Comparison of ENCODE assay signal across 28 mouse cellular contexts in genomic region chr3:151551002-151551401, GRCm38 (mm10).
DNase-seq lines count a peak whose midpoint lies in the region; ATAC-seq and TF ChIP-seq lines count a peak whose summit lies in the region.
"Had no signal": no experiment of that assay in that cellular context is flagged by ENCODE, and none has a peak within 500 bp of the region (broad histone marks: within the 10 kb centered on the region; RNA-seq: fewer than 3 reads in every experiment).

No protein-coding gene starts in this region.

- 30% methylated on average over 5 of the region's 5 CpGs for WGBS in lung, postnatal 0 days
- WGBS in forebrain, embryonic 16.5 days, result 20% methylated on average over 5 of the region's 5 CpGs
- 52% methylated on average over 5 of the region's 5 CpGs for WGBS in hindbrain, embryonic 16.5 days

- intact Hi-C loops in heart, postnatal 14 days (cut with DNase I), result no loop called here

- no peak overlapping the region for H3K27ac ChIP-seq in lung, postnatal 0 days (ENCODE audit: low read length)
- peak overlapping the region; percentile 39; the same call in 1 of the 2 replicates for H3K27ac ChIP-seq in forebrain, embryonic 16.5 days (ENCODE audit: low read length)
- H3K27ac ChIP-seq in hindbrain, embryonic 16.5 days (ENCODE audit: low read depth, low read length), result no peak overlapping the region
- H3K27ac ChIP-seq: embryonic facial prominence, embryonic 13.5 days; heart, adult 2 months; heart, embryonic 13.5 days; hindbrain, embryonic 12.5 days; limb, embryonic 13.5 days; liver, embryonic 12.5 days; lung, embryonic 15.5 days; midbrain, embryonic 10.5 days; neural tube, embryonic 15.5 days; stomach, embryonic 15.5 days had no signal

- H3K4me2 ChIP-seq in lung, postnatal 0 days (replicated peaks; ENCODE audit: low read depth, low read length), result no peak overlapping the region
- no peak overlapping the region; the same call in 1 of the 2 replicates for H3K4me2 ChIP-seq in forebrain, embryonic 16.5 days (ENCODE audit: low read length)
- H3K4me2 ChIP-seq in hindbrain, embryonic 16.5 days (ENCODE audit: low read length), result no peak overlapping the region
- H3K4me2 ChIP-seq: embryonic facial prominence, embryonic 13.5 days; heart, embryonic 13.5 days; hindbrain, embryonic 12.5 days; limb, embryonic 13.5 days; liver, embryonic 12.5 days; lung, embryonic 15.5 days; neural tube, embryonic 15.5 days; stomach, embryonic 15.5 days had no signal

- no peak for DNase-seq in frontal cortex, postnatal 25 days (ENCODE audit: low spot score in 2 of 2)
- DNase-seq in lung, postnatal 0 days (ENCODE audit: low spot score), result no peak
- DNase-seq in lung, adult 18-20 months, result no peak
- peak; percentile 88 for DNase-seq in brain, embryonic 14.5 days (ENCODE audit: low read depth)
- DNase-seq in heart, postnatal 14 days, result no peak
- DNase-seq: adrenal gland, postnatal 36 days; cerebellum, adult 8-10 months; cerebellum, postnatal 36 days; embryo, embryonic 11 days; gastrocnemius, postnatal 36 days; heart, adult 2 months; kidney, adult 18-20 months; thymus, adult 2 months had no signal

- no peak for TF ChIP-seq EP300 in lung, postnatal 0 days (IDR thresholded peaks at IDR 0.05)

- no peak overlapping the region for H3K9ac ChIP-seq in lung, postnatal 0 days (replicated peaks; ENCODE audit: low read depth)
- no peak overlapping the region for H3K9ac ChIP-seq in forebrain, embryonic 16.5 days (replicated peaks; ENCODE audit: low read depth, low read length)
- no peak overlapping the region for H3K9ac ChIP-seq in hindbrain, embryonic 16.5 days (ENCODE audit: low read depth, low read length)
- H3K9ac ChIP-seq: embryonic facial prominence, embryonic 13.5 days; heart, embryonic 13.5 days; hindbrain, embryonic 12.5 days; limb, embryonic 13.5 days; liver, embryonic 12.5 days; lung, embryonic 15.5 days; neural tube, embryonic 15.5 days; stomach, embryonic 15.5 days had no signal

- no peaks in the 10 kb centered on the region for H3K36me3 ChIP-seq in lung, postnatal 0 days (ENCODE audit: insufficient read depth, low read length)
- H3K36me3 ChIP-seq in forebrain, embryonic 16.5 days (ENCODE audit: control insufficient read depth, insufficient read depth), result no peaks in the 10 kb centered on the region
- no peaks in the 10 kb centered on the region for H3K36me3 ChIP-seq in hindbrain, embryonic 16.5 days (ENCODE audit: control insufficient read depth, insufficient read depth, low read length)
- H3K36me3 ChIP-seq: embryonic facial prominence, embryonic 13.5 days; heart, embryonic 13.5 days; hindbrain, embryonic 12.5 days; limb, embryonic 13.5 days; liver, embryonic 12.5 days; lung, embryonic 15.5 days; midbrain, embryonic 10.5 days; neural tube, embryonic 15.5 days; stomach, embryonic 15.5 days had no signal

- no peak overlapping the region for H3K4me3 ChIP-seq in lung, postnatal 0 days (ENCODE audit: low read depth, low read length)
- H3K4me3 ChIP-seq in forebrain, embryonic 16.5 days (replicated peaks; ENCODE audit: low read length), result no peak overlapping the region
- no peak overlapping the region for H3K4me3 ChIP-seq in hindbrain, embryonic 16.5 days (ENCODE audit: low read length)
- H3K4me3 ChIP-seq: embryonic facial prominence, embryonic 13.5 days; erythroblast, embryonic 14.5 days; heart, adult 2 months; heart, embryonic 13.5 days; hindbrain, embryonic 12.5 days; limb, embryonic 13.5 days; liver, embryonic 12.5 days; lung, embryonic 15.5 days; midbrain, embryonic 10.5 days; neural tube, embryonic 15.5 days; stomach, embryonic 15.5 days had no signal

- H3K27me3 ChIP-seq in lung, postnatal 0 days (replicated peaks; ENCODE audit: insufficient read depth, low read length), result no peaks in the 10 kb centered on the region
- no peaks in the 10 kb centered on the region for H3K27me3 ChIP-seq in forebrain, embryonic 16.5 days (replicated peaks; ENCODE audit: control insufficient read depth, insufficient read depth, low read length)
- H3K27me3 ChIP-seq in hindbrain, embryonic 16.5 days (replicated peaks; ENCODE audit: control insufficient read depth, insufficient read depth, low read length), result no peaks in the 10 kb centered on the region
- H3K27me3 ChIP-seq: embryonic facial prominence, embryonic 13.5 days; heart, embryonic 13.5 days; hindbrain, embryonic 12.5 days; limb, embryonic 13.5 days; liver, embryonic 12.5 days; lung, embryonic 15.5 days; neural tube, embryonic 15.5 days; stomach, embryonic 15.5 days had no signal

- no peaks in the 10 kb centered on the region for H3K9me3 ChIP-seq in lung, postnatal 0 days (ENCODE audit: low read length)
- no peaks in the 10 kb centered on the region for H3K9me3 ChIP-seq in forebrain, embryonic 16.5 days (ENCODE audit: control insufficient read depth, low read length)
- H3K9me3 ChIP-seq in hindbrain, embryonic 16.5 days (ENCODE audit: control insufficient read depth, low read length), result no peaks in the 10 kb centered on the region
- H3K9me3 ChIP-seq: embryonic facial prominence, embryonic 13.5 days; heart, embryonic 13.5 days; hindbrain, embryonic 12.5 days; limb, embryonic 13.5 days; liver, embryonic 12.5 days; lung, embryonic 15.5 days; midbrain, embryonic 10.5 days; neural tube, embryonic 15.5 days; stomach, embryonic 15.5 days had no signal

- peak; percentile 96 for ATAC-seq in frontal cortex, adult (ENCODE audit: low TSS enrichment)
- ATAC-seq in lung, postnatal 0 days, result peak; percentile 21; the same call in 1 of the 2 replicates
- peak; percentile 97 for ATAC-seq in forebrain, embryonic 16.5 days
- ATAC-seq in hindbrain, embryonic 16.5 days, result no peak
- ATAC-seq: CD4-positive, CD25-positive, alpha-beta regulatory T cell, adult 4 months; inflammation-experienced regulatory T-cells, adult 6 months; liver, embryonic 12.5 days had no signal

- no peak for TF ChIP-seq POLR2A in brain, embryonic 14.5 days (IDR thresholded peaks at IDR 0.05; ENCODE audit: borderline replicate concordance, extremely low read depth, insufficient read depth, insufficient read length, poor library complexity, severe bottlenecking)

- no peak for TF ChIP-seq CTCF in lung, postnatal 0 days (IDR thresholded peaks at IDR 0.05)
- no peak for TF ChIP-seq CTCF in brain, embryonic 14.5 days (IDR thresholded peaks at IDR 0.05; ENCODE audit: borderline replicate concordance, extremely low read depth, insufficient read depth, insufficient read length)

- no peaks in the 10 kb centered on the region for H3K4me1 ChIP-seq in lung, postnatal 0 days (ENCODE audit: insufficient read depth, low read depth, low read length)
- H3K4me1 ChIP-seq in forebrain, embryonic 16.5 days (replicated peaks; ENCODE audit: control insufficient read depth, insufficient read depth, low read length), result peaks cover 4% of the 10 kb centered on the region; the same call in 1 of the 2 replicates
- H3K4me1 ChIP-seq in hindbrain, embryonic 16.5 days (ENCODE audit: control insufficient read depth, insufficient read depth, low read depth, low read length), result no peaks in the 10 kb centered on the region
- H3K4me1 ChIP-seq: embryonic facial prominence, embryonic 13.5 days; heart, embryonic 13.5 days; hindbrain, embryonic 12.5 days; limb, embryonic 13.5 days; liver, embryonic 12.5 days; lung, embryonic 15.5 days; midbrain, embryonic 10.5 days; neural tube, embryonic 15.5 days; stomach, embryonic 15.5 days had no signal
